Mouse (Mus musculus): ENCODE measurements around the gene Marcksl1. TPM values are rescaled to one million over a fixed set of nuclear protein-coding genes. Genes with fewer than 3 reads are reported as not detected.
A peak's percentile ranks its signal among the peaks of the same experiment; 100 is the strongest.
"Not testable (repeated sequence)": the region's sequence is repeated elsewhere in the genome, so short reads cannot be mapped to it uniquely, and the experiment has no call there.

Marcksl1 gene
- total and polyA plus RNA-seq, 2 experiments from 2014 or later = 1,946 to 2,276 TPM

- Histone ChIP-seq H3K27ac (ENCODE audit: low read depth, low read length) (no peak overlapping the region), H3K36me3 (ENCODE audit: insufficient read depth) (no peaks in the 10 kb centered on the region), H3K9me3 (ENCODE audit: low read length) (no peaks in the 10 kb centered on the region), H3K4me1 (ENCODE audit: insufficient read depth) (no peaks in the 10 kb centered on the region), H3K27me3 (ENCODE audit: insufficient read depth, low read length) (no peaks in the 10 kb centered on the region), H3K4me3 (ENCODE audit: low read depth, low read length) (no peak overlapping the region), H3K9ac (no peak overlapping the region), H3K4me2 (ENCODE audit: low read depth) (no peak overlapping the region)
- DNase-seq = peak; percentile 10
- no peak for ATAC-seq
- peak; percentile 45 for TF ChIP-seq CTCF (IDR thresholded peaks at IDR 0.05; ENCODE audit: low read depth)
- WGBS = 92% methylated on average over 2 of the region's 2 CpGs
These were observed 35.9 kb downstream of the Marcksl1 start for GRCm38 (mm10) chr4:129549306-129549705.

- Histone ChIP-seq H3K9me3 (ENCODE audit: low read length) (no peaks in the 10 kb centered on the region), H3K27me3 (ENCODE audit: insufficient read depth, low read length) (no peaks in the 10 kb centered on the region), H3K36me3 (ENCODE audit: insufficient read depth) (no peaks in the 10 kb centered on the region), H3K4me3 (ENCODE audit: low read depth, low read length) (no peak overlapping the region), H3K27ac (ENCODE audit: low read depth, low read length) (no peak overlapping the region), H3K4me2 (ENCODE audit: low read depth) (no peak overlapping the region), H3K9ac (no peak overlapping the region), H3K4me1 (ENCODE audit: insufficient read depth) (0 out of 2 replicates have a peak, but pooled peaks cover 5% of the 10 kb centered on the region)
- WGBS = 93% methylated on average over 1 of the region's 1 CpGs
- no peak for DNase-seq
- no peak for ATAC-seq
- TF ChIP-seq CTCF (IDR thresholded peaks at IDR 0.05; ENCODE audit: low read depth) = no peak
These were observed 36.9 kb downstream of the Marcksl1 start for GRCm38 (mm10) chr4:129550295-129550694.

GRCm38 (mm10) chr4:129554512-129554911 lies 41.1 kb downstream of the Marcksl1 start:
- H3K9ac ChIP-seq; H3K9me3 ChIP-seq (ENCODE audit: low read length); H3K27ac ChIP-seq (ENCODE audit: low read depth, low read length); H3K4me3 ChIP-seq (ENCODE audit: low read depth, low read length); H3K4me1 ChIP-seq (ENCODE audit: insufficient read depth); H3K27me3 ChIP-seq (ENCODE audit: insufficient read depth, low read length); H3K36me3 ChIP-seq (ENCODE audit: insufficient read depth): not testable (repeated sequence)
- ATAC-seq (peak; percentile 38; the same call in 1 of the 2 replicates), DNase-seq (peak; percentile 36)
- 64% methylated on average over 6 of the region's 6 CpGs for WGBS
- H3K4me2 ChIP-seq (ENCODE audit: low read depth) = peak overlapping the region; percentile 89

GRCm38 (mm10) chr4:129555421-129555861 lies 42.1 kb downstream of the Marcksl1 start:
- peak; percentile 68 for TF ChIP-seq CTCF (IDR thresholded peaks at IDR 0.05; ENCODE audit: low read depth)
- WGBS = 3% methylated on average over 16 of the region's 16 CpGs
- Histone ChIP-seq H3K36me3 (ENCODE audit: insufficient read depth) (no peaks in the 10 kb centered on the region), H3K27ac (ENCODE audit: low read depth, low read length) (peak overlapping the region; percentile 66; the same call in 1 of the 2 replicates), H3K4me1 (ENCODE audit: insufficient read depth) (0 out of 2 replicates have a peak, but pooled peaks cover 5% of the 10 kb centered on the region), H3K27me3 (ENCODE audit: insufficient read depth, low read length) (no peaks in the 10 kb centered on the region), H3K4me2 (ENCODE audit: low read depth) (peak overlapping the region; percentile 89), H3K9me3 (ENCODE audit: low read length) (no peaks in the 10 kb centered on the region), H3K4me3 (ENCODE audit: low read depth, low read length) (peak overlapping the region; percentile 53), H3K9ac (peak overlapping the region; percentile 63)
- peak; percentile 63 for DNase-seq
- peak; percentile 17; the same call in 1 of the 2 replicates for ATAC-seq

GRCm38 (mm10) chr4:129555862-129556531 lies 42.6 kb downstream of the Marcksl1 start:
- WGBS = under 1% methylated on average over 23 of the region's 24 CpGs
- DNase-seq = no peak

GRCm38 (mm10) chr4:129556532-129557223 lies 43.3 kb downstream of the Marcksl1 start:
- 0 out of 2 replicates have a peak, but pooled peaks cover 5% of the 10 kb centered on the region for H3K4me1 ChIP-seq (ENCODE audit: insufficient read depth)
- H3K9ac ChIP-seq = peak overlapping the region; percentile 63
- DNase-seq (peak; percentile 91), ATAC-seq (peak; percentile 93)
- H3K36me3 ChIP-seq (ENCODE audit: insufficient read depth) = no peaks in the 10 kb centered on the region
- no peaks in the 10 kb centered on the region for H3K27me3 ChIP-seq (ENCODE audit: insufficient read depth, low read length)
- no peaks in the 10 kb centered on the region for H3K9me3 ChIP-seq (ENCODE audit: low read length)
- peak overlapping the region; percentile 66 for H3K27ac ChIP-seq (ENCODE audit: low read depth, low read length)
- H3K4me3 ChIP-seq (ENCODE audit: low read depth, low read length) = peak overlapping the region; percentile 53
- TF ChIP-seq CTCF (IDR thresholded peaks at IDR 0.05; ENCODE audit: low read depth) = no peak
- H3K4me2 ChIP-seq (ENCODE audit: low read depth) = peak overlapping the region; percentile 89
- WGBS = 7% methylated on average over 33 of the region's 33 CpGs

More at GRCm38 (mm10) chr4:129555862-129556531, 42.6 kb downstream of the Marcksl1 start:
- TF ChIP-seq CTCF (IDR thresholded peaks at IDR 0.05; ENCODE audit: low read depth) = no peak
- H3K4me3 ChIP-seq (ENCODE audit: low read depth, low read length) = peak overlapping the region; percentile 53
- peak; percentile 79 for ATAC-seq
- peak overlapping the region; percentile 66 for H3K27ac ChIP-seq (ENCODE audit: low read depth, low read length)
- peak overlapping the region; percentile 89 for H3K4me2 ChIP-seq (ENCODE audit: low read depth)
- H3K36me3 ChIP-seq (ENCODE audit: insufficient read depth) = no peaks in the 10 kb centered on the region
- peak overlapping the region; percentile 63 for H3K9ac ChIP-seq
- 0 out of 2 replicates have a peak, but pooled peaks cover 5% of the 10 kb centered on the region for H3K4me1 ChIP-seq (ENCODE audit: insufficient read depth)
- H3K27me3 ChIP-seq (ENCODE audit: insufficient read depth, low read length) = no peaks in the 10 kb centered on the region
- H3K9me3 ChIP-seq (ENCODE audit: low read length) = no peaks in the 10 kb centered on the region
